Mouse (Mus musculus): ENCODE results near the gene Slc36a2. TPM values are rescaled to one million over a fixed set of nuclear protein-coding genes. Genes with fewer than 3 reads are reported as not detected.

Slc36a2 gene
- polyA plus RNA-seq, 1 experiment from 2014 or later, result 0.12 TPM

GRCm38 (mm10) chr11:55213518-55213917 is 28.6 kb upstream of the Slc36a2 start:
- ATAC-seq (no peak), DNase-seq (ENCODE audit: low read depth, low spot score) (no peak)
- in situ Hi-C loops (cut with MboI; ENCODE audit: low pct_unique_long_range_greater_than_20kb), result no loop called here
- no peak for TF ChIP-seq CTCF (IDR thresholded peaks at IDR 0.05)
- ChIA-PET CTCF (interaction anchor here (1.5 to 2.3 kb wide), 5 partner anchors 13 to 234 kb away, joined by 3 to 10 read pairs (median 6); no protein-coding TSS in a partner anchor), POLR2A (no interaction called here)
- no peaks in the 10 kb centered on the region for H3K27me3 ChIP-seq

GRCm38 (mm10) chr11:55209626-55210353 is 24.9 kb upstream of the Slc36a2 start:
- DNase-seq (ENCODE audit: low read depth, low spot score), result no peak
- in situ Hi-C loops (cut with MboI; ENCODE audit: low pct_unique_long_range_greater_than_20kb), result loop anchor here (5.0 kb wide), 2 partner anchors 33 to 238 kb away; no protein-coding TSS in a partner anchor
- no peak for TF ChIP-seq CTCF (IDR thresholded peaks at IDR 0.05)
- ChIA-PET POLR2A (no interaction called here), CTCF (interaction anchor here (1.0 to 1.7 kb wide), 4 partner anchors 31 to 196 kb away, joined by 3 to 5 read pairs (median 3); no protein-coding TSS in a partner anchor)
- no peak for ATAC-seq
- H3K27me3 ChIP-seq, result no peaks in the 10 kb centered on the region

DNA sequence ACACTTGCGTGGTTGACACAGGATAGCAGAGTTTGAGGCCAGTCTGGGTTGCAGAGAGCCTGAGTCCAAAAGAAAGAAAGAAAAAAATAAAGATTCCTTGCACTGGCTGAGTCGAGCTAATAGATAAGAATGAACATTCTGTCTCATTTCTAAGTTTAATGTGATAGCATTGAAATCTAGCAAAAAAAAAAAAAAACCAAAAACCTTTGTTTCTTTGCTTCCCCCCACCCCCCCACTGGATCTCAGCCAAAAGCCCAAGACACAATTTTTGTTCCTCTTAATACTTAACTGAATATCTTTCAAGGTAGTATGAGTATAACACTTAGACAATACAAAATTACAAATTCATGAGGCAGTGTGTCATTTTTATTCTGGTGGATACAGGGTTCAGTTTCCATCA is 24.2 kb upstream of the Slc36a2 start:
- DNase-seq (ENCODE audit: low read depth, low spot score) (no peak), ATAC-seq (no peak)
- POLR2A ChIA-PET, result interaction anchor here (0.6 kb wide), 1 partner anchor 90 kb away, joined by 3 read pairs; no protein-coding TSS in a partner anchor
- H3K27me3 ChIP-seq, result no peaks in the 10 kb centered on the region
- TF ChIP-seq CTCF (IDR thresholded peaks at IDR 0.05), result no peak
- in situ Hi-C loops (cut with MboI; ENCODE audit: low pct_unique_long_range_greater_than_20kb), result loop anchor here (5.0 kb wide), 2 partner anchors 33 to 238 kb away; no protein-coding TSS in a partner anchor
- CTCF ChIA-PET, result interaction anchor here (1.0 to 1.7 kb wide), 3 partner anchors 178 to 196 kb away, joined by 3 to 5 read pairs (median 3); no protein-coding TSS in a partner anchor

DNA sequence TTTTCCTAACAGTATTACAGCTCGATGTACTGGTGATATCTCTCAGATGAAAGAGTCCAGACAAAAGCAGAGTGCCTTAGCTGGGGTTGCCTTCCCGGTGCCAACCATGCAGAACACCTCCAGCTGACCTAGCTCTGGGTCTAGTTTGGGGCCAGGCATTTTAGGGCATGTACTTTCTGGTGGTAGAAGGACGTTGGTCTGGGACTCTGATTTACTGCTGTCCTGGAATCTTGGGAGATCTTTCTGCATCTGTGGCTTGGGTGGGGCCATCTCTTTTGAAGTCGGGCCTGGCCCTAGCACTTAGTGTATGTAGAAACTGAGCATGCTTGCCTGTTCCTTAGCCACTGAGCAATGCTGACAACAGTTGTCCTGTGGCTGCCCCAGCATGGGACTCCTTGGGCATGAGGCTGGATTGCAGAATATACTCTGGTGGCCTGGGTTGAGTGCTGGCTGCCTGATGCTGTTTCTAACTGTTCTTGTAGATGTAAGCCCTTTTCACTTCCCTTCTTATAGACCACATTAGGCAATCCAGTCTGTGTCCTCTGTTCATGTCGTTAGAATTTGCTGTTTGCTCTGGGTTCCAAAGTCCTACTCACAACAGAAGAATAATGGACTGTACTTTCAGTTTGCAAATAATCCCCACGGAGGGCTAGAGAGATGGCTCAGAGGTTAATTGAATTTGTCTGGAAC is 23.3 kb upstream of the Slc36a2 start:
- TF ChIP-seq CTCF (IDR thresholded peaks at IDR 0.05), result no peak
- ChIA-PET POLR2A (interaction anchor here (0.6 kb wide), 1 partner anchor 89 kb away, joined by 3 read pairs; no protein-coding TSS in a partner anchor), CTCF (no interaction called here)
- DNase-seq (ENCODE audit: low read depth, low spot score) (no peak), ATAC-seq (no peak)
- in situ Hi-C loops (cut with MboI; ENCODE audit: low pct_unique_long_range_greater_than_20kb), result loop anchor here (5.0 kb wide), 2 partner anchors 34 to 239 kb away; no protein-coding TSS in a partner anchor
- H3K27me3 ChIP-seq, result no peaks in the 10 kb centered on the region

DNA sequence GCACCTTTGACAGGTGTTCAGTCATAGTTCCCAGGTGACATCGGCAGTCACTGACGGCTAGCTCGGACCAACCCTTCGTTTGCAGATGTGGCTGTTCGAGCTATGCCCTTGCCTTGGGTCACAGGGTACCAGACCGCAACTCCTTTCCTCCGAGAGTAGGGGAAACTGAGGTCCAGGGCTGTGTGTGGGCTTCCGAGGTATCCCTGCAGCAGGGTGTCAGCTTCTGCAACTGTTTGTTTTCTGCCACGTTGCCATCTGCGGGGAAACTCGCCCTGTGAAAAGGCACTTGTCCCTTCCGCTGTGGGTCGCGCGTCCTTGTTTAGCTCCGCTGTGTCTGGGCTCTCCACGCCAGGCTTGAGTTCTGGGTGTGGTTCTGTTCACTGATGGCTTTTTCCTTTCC is 19.7 kb upstream of the Slc36a2 start:
- CTCF ChIA-PET, result interaction anchor here (1.0 to 4.7 kb wide), 18 partner anchors 10 to 248 kb away, joined by 3 to 41 read pairs (median 4); no protein-coding TSS in a partner anchor
- in situ Hi-C loops (cut with MboI; ENCODE audit: low pct_unique_long_range_greater_than_20kb), result loop anchor here (5.0 kb wide), 3 partner anchors 38 to 243 kb away; no protein-coding TSS in a partner anchor
- no peak for DNase-seq (ENCODE audit: low read depth, low spot score)

DNA sequence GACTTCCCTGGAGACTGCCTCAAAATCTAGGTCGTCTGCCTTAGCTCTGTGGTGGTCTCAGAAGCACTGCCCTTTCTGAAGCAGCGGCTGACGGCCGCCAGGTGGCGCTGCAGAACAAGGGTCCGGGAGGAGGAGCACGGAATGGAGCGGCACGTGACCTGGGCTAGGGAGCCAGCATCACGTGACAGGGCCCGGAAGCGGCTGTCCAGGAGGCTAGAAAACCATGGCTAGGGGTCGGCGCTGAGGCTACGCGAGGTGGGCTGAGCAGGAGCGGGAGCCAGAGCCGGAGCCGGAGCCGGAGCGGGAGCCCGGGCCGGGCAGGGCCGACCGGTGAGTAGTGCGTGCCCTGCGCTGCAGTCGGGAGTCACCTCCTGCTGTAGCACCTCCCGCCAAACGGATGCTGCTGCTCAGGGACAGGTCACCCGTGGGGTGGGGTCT is 19.3 kb upstream of the Slc36a2 start, which contains the start of gene Slc36a1:
Slc36a1 (plus strand) TSS at position 192 of the 438 bp plus-strand sequence.
- in situ Hi-C loops (cut with MboI; ENCODE audit: low pct_unique_long_range_greater_than_20kb), result loop anchor here (5.0 kb wide), 1 partner anchor 178 kb away; no protein-coding TSS in a partner anchor
- ATAC-seq, result peak; percentile 66
- peak; percentile 38 for DNase-seq (ENCODE audit: low read depth, low spot score)

More for the DNA sequence above, 19.7 kb upstream of the Slc36a2 start:
- peaks cover 18% of the 10 kb centered on the region for H3K27me3 ChIP-seq
- POLR2A ChIA-PET, result interaction anchor here (1.0 kb wide), 1 partner anchor 185 kb away, joined by 3 read pairs; no protein-coding TSS in a partner anchor
- ATAC-seq, result peak; percentile 37
- no peak for TF ChIP-seq CTCF (IDR thresholded peaks at IDR 0.05)

GRCm38 (mm10) chr11:55197740-55198510 is 13.0 kb upstream of the Slc36a2 start:
- no peak for TF ChIP-seq CTCF (IDR thresholded peaks at IDR 0.05)
- DNase-seq (ENCODE audit: low read depth, low spot score), result no peak
- peaks cover 24% of the 10 kb centered on the region for H3K27me3 ChIP-seq
- ChIA-PET POLR2A (interaction anchor here (0.9 kb wide), 1 partner anchor 26 kb away, joined by 3 read pairs; no protein-coding TSS in a partner anchor), CTCF (interaction anchor here (2.1 to 3.3 kb wide), 2 partner anchors 188 to 191 kb away, joined by 9 to 11 read pairs; no protein-coding TSS in a partner anchor)
- in situ Hi-C loops (cut with MboI; ENCODE audit: low pct_unique_long_range_greater_than_20kb), result no loop called here
- no peak for ATAC-seq

More for the DNA sequence above, 19.3 kb upstream of the Slc36a2 start, which contains the start of gene Slc36a1:
- H3K27me3 ChIP-seq, result peaks cover 21% of the 10 kb centered on the region
- ChIA-PET POLR2A (interaction anchor here (0.7 to 1.2 kb wide), 3 partner anchors 46 to 185 kb away, joined by 3 to 5 read pairs (median 3); no protein-coding TSS in a partner anchor), CTCF (interaction anchor here (0.8 to 4.7 kb wide), 17 partner anchors 10 to 249 kb away, joined by 3 to 41 read pairs (median 4); no protein-coding TSS in a partner anchor)
- peak; percentile 99 for TF ChIP-seq CTCF (IDR thresholded peaks at IDR 0.05)

DNA sequence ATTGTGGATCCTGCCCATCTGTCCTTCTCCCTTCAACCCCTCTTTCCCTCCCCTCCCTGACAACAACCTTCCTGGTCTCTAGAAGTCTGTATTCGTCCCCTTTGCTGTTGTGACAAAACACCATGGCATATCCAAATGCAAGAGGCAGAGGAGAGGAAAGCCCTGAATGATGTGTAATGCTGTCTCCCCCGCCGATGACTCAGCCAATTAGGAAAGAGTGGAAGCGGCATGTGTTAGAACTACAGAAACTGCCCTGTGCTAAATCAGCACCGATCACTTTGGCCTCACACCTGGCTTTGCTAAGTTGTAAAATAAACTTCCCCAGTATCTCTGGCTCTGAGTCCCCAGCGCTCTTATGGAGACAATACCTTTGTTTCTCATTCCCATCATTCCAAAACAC is 12.2 kb upstream of the Slc36a2 start:
- ChIA-PET POLR2A (interaction anchor here (0.9 kb wide), 1 partner anchor 25 kb away, joined by 3 read pairs; no protein-coding TSS in a partner anchor), CTCF (interaction anchor here (2.0 to 3.3 kb wide), 3 partner anchors 189 to 248 kb away, joined by 7 to 11 read pairs (median 9); no protein-coding TSS in a partner anchor)
- no peak for ATAC-seq
- peaks cover 19% of the 10 kb centered on the region for H3K27me3 ChIP-seq
- in situ Hi-C loops (cut with MboI; ENCODE audit: low pct_unique_long_range_greater_than_20kb), result no loop called here
- no peak for TF ChIP-seq CTCF (IDR thresholded peaks at IDR 0.05)
- no peak for DNase-seq (ENCODE audit: low read depth, low spot score)

DNA sequence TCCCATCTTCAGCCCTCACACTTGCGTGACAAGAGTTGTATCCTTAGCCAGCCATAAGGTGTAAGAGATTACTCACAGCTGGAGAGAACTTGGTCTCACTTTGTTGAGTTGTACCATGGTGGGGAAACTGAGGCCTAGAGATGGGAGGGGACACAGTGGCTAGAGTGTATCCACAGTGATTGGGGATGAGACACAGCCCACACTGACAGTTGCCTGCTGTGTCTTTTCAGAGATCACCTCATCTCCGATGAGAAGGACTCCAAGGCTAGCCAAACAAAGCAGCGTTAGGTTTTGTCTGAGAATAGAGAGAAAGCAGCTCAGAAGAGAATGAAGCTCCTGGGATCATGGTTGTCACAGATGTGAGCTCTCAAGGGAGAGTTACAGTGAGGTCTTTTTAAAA is 5.3 kb upstream of the Slc36a2 start:
- CTCF ChIA-PET, result no interaction called here
- ATAC-seq (no peak), DNase-seq (ENCODE audit: low read depth, low spot score) (no peak)
- POLR2A ChIA-PET, result interaction anchor here (0.6 kb wide), 1 partner anchor 44 kb away, joined by 3 read pairs; no protein-coding TSS in a partner anchor
- H3K27me3 ChIP-seq, result peaks cover 26% of the 10 kb centered on the region
- no peak for TF ChIP-seq CTCF (IDR thresholded peaks at IDR 0.05)
- in situ Hi-C loops (cut with MboI; ENCODE audit: low pct_unique_long_range_greater_than_20kb), result no loop called here

All from Patski (cell line).